Mouse (Mus musculus) heart, postnatal 25 days (tissue): ENCODE measurements around the gene Fars2. TPM values are rescaled to one million over a fixed set of nuclear protein-coding genes. Genes with fewer than 3 reads are reported as not detected.
"Not testable (repeated sequence)": the region's sequence is repeated elsewhere in the genome, so short reads cannot be mapped to it uniquely, and the experiment has no call there.

Experiments used
- DNase-seq: peaks from one replicate; pipeline ENCODE4 v3.0.0; 2022; ENCODE audit warnings: low spot score
- intact Hi-C: fragments of 180-260 bp; cut with DNase I; formaldehyde crosslinking; loops from one replicate; pipeline ENCODE4 v1.15.1; 2025
- total RNA-seq, 2 experiments: library from RNA; stranded (reverse); gene quantifications; 2 replicates each; pipeline ENCODE4 v1.2.3; 2021

Gene Fars2
- total RNA-seq, 2 experiments from 2014 or later, result 70.4 to 76.9 TPM

- no peak for DNase-seq
- intact Hi-C loops, result no loop called here
These were observed 22.5 kb downstream of the Fars2 start for GRCm38 (mm10) chr13:36139703-36140102.

GRCm38 (mm10) chr13:36140247-36141016 lies 23.2 kb downstream of the Fars2 start:
- DNase-seq, result no peak
- intact Hi-C loops, result no loop called here

GRCm38 (mm10) chr13:36145601-36146000 lies 28.4 kb downstream of the Fars2 start:
- no peak for DNase-seq
- intact Hi-C loops, result no loop called here

GRCm38 (mm10) chr13:36149175-36149939 lies 32.1 kb downstream of the Fars2 start:
- intact Hi-C loops, result no loop called here
- no peak for DNase-seq

DNA sequence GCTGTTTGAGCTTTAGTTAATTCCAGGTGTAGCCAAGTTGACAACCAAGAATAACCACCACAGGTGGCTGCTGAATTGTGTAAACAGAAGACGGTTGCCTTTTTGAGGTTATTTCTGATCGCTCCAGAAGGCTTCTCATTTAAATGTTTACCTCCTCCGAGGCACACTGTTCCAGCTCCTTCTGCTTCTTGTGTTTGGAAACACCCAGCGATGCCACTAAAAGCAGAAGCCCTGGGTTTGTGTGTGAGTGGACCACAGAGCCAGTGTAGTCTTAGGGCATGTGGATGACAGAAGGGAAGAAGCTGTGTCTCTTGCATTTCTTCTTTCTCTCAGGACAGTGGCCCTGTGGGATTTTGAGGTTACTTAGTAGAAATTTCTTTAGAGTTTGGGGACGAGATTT lies 33.1 kb downstream of the Fars2 start:
- no peak for DNase-seq
- intact Hi-C loops, result no loop called here

- intact Hi-C loops, result no loop called here
These were observed 35.7 kb downstream of the Fars2 start for GRCm38 (mm10) chr13:36152728-36153498.

GRCm38 (mm10) chr13:36156340-36156931 lies 39.2 kb downstream of the Fars2 start:
- DNase-seq, result no peak
- intact Hi-C loops, result no loop called here

More at GRCm38 (mm10) chr13:36152728-36153498, 35.7 kb downstream of the Fars2 start:
- no peak for DNase-seq

GRCm38 (mm10) chr13:36163411-36163810 lies 46.2 kb downstream of the Fars2 start:
- no peak for DNase-seq
- intact Hi-C loops, result no loop called here

- intact Hi-C loops, result no loop called here
- no peak for DNase-seq
These were observed 46.7 kb downstream of the Fars2 start for GRCm38 (mm10) chr13:36163898-36164297.

GRCm38 (mm10) chr13:36172981-36173380 lies 55.8 kb downstream of the Fars2 start:
- DNase-seq, intact Hi-C loops: not testable (repeated sequence)

- intact Hi-C loops, result no loop called here
- DNase-seq, result no peak
These were observed 56.9 kb downstream of the Fars2 start for GRCm38 (mm10) chr13:36174101-36174500.

DNA sequence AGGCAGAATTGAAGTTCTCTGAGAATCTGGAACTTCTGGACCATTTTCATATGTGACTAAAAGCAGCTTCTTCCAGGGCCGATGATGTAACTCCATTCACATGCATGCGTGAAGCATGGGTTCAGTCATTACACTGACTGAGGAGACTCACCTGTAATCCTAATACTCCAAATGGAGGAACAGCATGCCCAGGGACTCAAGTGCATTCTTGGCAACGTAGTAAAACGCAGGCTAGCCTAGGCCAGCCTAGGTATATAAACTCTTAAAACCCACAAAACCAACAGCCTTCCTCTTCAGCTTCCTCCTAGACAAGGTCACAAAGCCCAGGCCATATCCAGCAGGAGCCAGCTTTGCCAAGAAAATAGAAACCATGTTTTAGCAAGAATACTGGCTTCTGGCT lies 57.6 kb downstream of the Fars2 start:
- intact Hi-C loops, result no loop called here

DNA sequence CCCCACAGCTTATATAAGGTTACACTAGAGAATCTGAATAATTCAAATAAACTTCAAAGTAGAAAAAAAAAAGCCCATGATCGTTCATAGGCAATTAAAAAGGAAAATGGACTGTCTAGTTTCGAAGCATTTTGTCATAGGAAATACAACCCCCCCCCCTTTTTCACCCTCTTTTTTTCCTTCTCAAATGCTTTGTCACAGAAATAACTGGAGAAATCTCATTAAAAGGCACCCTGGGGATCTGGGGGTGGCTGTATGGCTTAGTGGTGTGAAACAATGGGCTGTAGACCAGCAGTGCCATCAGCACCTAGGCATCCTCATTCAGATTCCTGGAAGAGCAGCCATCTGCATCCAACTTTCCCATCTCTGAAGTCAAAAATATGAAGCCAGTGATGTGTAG lies 64.0 kb downstream of the Fars2 start:
- intact Hi-C loops, result no loop called here

More for the DNA sequence above, 57.6 kb downstream of the Fars2 start:
- no peak for DNase-seq

DNA sequence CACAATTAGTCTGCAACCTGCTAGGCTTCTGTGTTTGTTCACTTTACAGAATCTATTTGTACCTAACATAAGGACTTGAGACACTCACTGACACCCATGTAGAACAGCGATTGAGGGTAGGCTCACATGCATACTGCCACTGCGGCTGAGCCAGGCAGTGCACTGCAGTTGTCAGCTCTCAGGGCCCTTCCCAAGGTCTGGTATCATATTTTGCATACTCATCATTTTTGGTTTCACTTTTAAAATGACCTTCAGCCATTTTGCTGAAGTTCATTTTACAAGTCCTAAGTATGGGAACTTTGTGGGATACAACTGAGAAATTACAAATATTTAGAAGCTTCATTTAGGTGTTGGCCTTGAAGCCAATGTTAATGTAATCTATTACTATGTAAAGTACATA lies 73.4 kb downstream of the Fars2 start:
- DNase-seq, result no peak
- intact Hi-C loops, result no loop called here

More for the DNA sequence above, 64.0 kb downstream of the Fars2 start:
- no peak for DNase-seq

DNA sequence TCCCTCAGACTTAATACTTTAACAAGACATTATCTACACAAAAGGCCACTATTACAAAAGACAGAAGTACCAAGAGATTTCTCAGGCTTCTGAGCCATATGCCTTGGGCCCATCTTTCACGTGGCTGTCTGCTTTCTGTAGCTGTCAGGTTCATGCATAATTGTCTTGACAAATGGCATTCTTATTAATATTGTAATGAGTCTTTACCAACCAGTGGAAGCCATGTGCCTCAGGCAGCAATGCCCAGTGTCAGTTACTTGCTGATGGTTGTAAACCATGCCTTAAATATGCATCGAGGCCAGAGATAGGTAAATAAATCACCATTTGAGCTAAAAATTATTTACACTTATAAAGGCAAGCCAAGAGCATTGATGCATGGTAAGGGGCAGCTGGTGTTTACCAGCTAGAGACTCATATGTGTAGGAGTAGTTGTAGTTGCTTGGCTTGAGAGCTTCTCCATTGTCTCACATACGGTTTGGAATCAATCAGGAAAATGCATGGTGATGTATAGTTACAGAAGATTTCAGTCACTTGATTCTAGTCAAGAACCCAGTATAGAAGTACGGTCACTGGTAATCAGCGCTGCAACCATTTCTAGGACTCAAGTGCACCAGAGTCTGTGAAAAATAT lies 76.4 kb downstream of the Fars2 start:
- intact Hi-C loops, result no loop called here
- DNase-seq, result no peak

GRCm38 (mm10) chr13:36199288-36199687 lies 82.1 kb downstream of the Fars2 start:
- no peak for DNase-seq
- intact Hi-C loops, result no loop called here

GRCm38 (mm10) chr13:36200453-36200852 lies 83.2 kb downstream of the Fars2 start:
- intact Hi-C loops, result no loop called here
- no peak for DNase-seq

GRCm38 (mm10) chr13:36202496-36202895 lies 85.3 kb downstream of the Fars2 start:
- intact Hi-C loops, result no loop called here
- DNase-seq, result no peak

DNA sequence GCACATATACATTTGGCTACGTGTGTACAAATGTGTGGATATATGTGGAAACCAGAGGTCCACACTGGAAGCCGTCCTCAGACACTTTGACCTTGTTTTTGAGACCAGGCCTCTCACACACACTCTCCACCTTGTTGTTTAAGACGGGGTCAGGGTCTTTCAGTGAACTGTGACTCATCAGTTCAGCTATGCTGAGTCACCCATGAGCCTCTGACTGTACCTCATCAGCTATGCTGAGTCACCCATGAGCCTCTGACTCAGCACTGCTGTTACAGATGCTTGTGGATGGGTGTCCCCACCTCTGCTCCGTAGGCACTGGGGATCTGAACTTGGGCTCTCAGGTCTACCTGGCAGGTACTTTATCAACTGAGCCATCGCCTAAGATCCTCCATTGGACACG lies 85.8 kb downstream of the Fars2 start:
- DNase-seq, result no peak
- intact Hi-C loops, result no loop called here

DNA sequence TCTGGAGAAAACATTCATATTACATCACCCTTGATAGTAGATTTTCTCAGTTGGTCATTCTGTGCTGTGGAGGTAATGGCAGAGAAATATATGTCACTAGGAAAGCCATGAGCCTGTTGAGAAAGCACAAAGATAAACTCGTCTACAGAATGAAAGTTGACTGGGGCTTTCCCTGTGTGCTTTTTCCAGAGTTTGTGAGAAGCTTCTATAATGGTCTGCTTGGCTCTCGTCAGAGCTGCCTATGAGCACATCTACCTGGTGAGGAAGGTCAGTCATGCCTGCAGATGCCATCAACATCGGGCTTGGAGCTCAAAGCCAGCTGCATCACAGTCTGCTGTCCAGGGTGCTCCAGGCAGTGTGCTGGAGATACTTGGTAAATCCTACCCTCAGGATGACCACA lies 87.1 kb downstream of the Fars2 start:
- intact Hi-C loops, result no loop called here

More for the DNA sequence above, 87.1 kb downstream of the Fars2 start:
- DNase-seq, result no peak
